ENCODE assay signal across 9 mouse cellular contexts in the genomic region with DNA sequence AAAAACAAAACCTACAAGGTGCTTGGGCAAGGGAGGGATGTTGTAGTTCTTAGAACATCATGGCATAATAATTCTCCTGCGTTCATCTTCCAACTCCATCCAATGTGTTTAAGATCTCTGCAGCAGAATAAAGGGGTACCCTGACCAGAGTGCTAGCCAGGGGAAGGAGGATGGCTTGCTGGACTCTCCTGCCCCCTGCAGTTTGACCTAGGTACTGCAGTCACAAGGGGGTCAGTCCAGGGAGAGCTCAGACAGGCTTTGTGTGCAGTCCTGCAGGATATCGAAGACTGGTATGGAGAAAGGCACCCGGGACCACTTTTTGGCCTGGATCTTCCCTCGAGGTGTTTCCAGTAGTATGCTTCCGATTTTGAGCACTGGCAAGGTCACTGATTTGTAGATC. TPM values are rescaled to one million over a fixed set of nuclear protein-coding genes. Genes with fewer than 3 reads are reported as not detected.
A peak's percentile ranks its signal among the peaks of the same experiment; 100 is the strongest.
DNase-seq lines count a peak whose midpoint lies in the region; ATAC-seq and TF ChIP-seq lines count a peak whose summit lies in the region.
"Had no signal": no experiment of that assay in that cellular context is flagged by ENCODE, and none has a peak within 500 bp of the region (broad histone marks: within the 10 kb centered on the region; RNA-seq: fewer than 3 reads in every experiment).

No protein-coding gene starts in this region.

- DNase-seq in forebrain, embryonic 11.5 days (ENCODE audit: low spot score) = peak; percentile 89
- peak; percentile 57 for DNase-seq in CD4-positive helper T cell, adult 2 months (ENCODE audit: low read depth, low spot score)
- peak; percentile 59 for DNase-seq in c-Kit-positive CD71-positive TER-119-positive erythroid progenitor cells, embryonic 14.5 days (ENCODE audit: low spot score)
- peak; percentile 78 for DNase-seq in gastrocnemius, postnatal 14 days
- peak; percentile 73 to 75 for DNase-seq in layer of hippocampus, postnatal 14 days (ENCODE audit: low spot score in 2 of 2)
- peak; percentile 73 for DNase-seq in midbrain, embryonic 14.5 days
- peak; percentile 81 for DNase-seq in stomach, postnatal 0 days (ENCODE audit: low spot score)

- peaks cover 10% of the 10 kb centered on the region; the same call in 1 of the 2 replicates for H3K27me3 ChIP-seq in forebrain, embryonic 11.5 days (ENCODE audit: control insufficient read depth, insufficient read depth, low read length)
- H3K27me3 ChIP-seq in forebrain, embryonic 12.5 days = peaks cover 39% of the 10 kb centered on the region
- H3K27me3 ChIP-seq in midbrain, embryonic 14.5 days (ENCODE audit: control insufficient read depth, insufficient read depth, low read length) = 0 out of 2 replicates have a peak, but pooled peaks cover 6% of the 10 kb centered on the region
- H3K27me3 ChIP-seq in stomach, postnatal 0 days (ENCODE audit: control insufficient read depth, insufficient read depth, low read length) = peaks cover 2% of the 10 kb centered on the region; the same call in 1 of the 2 replicates

- H3K4me1 ChIP-seq in forebrain, embryonic 11.5 days (replicated peaks; ENCODE audit: control insufficient read depth, insufficient read depth, low read length) = no peaks in the 10 kb centered on the region; the same call in 1 of the 2 replicates
- peaks cover 12% of the 10 kb centered on the region for H3K4me1 ChIP-seq in forebrain, embryonic 12.5 days
- H3K4me1 ChIP-seq in midbrain, embryonic 14.5 days (ENCODE audit: control insufficient read depth, insufficient read depth, low read length) = no peaks in the 10 kb centered on the region
- H3K4me1 ChIP-seq in stomach, postnatal 0 days (replicated peaks; ENCODE audit: control insufficient read depth, insufficient read depth) = no peaks in the 10 kb centered on the region

- H3K4me2 ChIP-seq in forebrain, embryonic 11.5 days (ENCODE audit: low read depth, low read length, severe bottlenecking) = no peak overlapping the region
- H3K4me2 ChIP-seq in forebrain, embryonic 12.5 days = no peak overlapping the region
- no peak overlapping the region for H3K4me2 ChIP-seq in midbrain, embryonic 14.5 days (ENCODE audit: low read length)
- no peak overlapping the region for H3K4me2 ChIP-seq in stomach, postnatal 0 days (replicated peaks; ENCODE audit: low read depth)

- WGBS in forebrain, embryonic 11.5 days = 44% methylated on average over 5 of the region's 5 CpGs
- WGBS in forebrain, embryonic 12.5 days = 34% methylated on average over 5 of the region's 5 CpGs
- 39% methylated on average over 5 of the region's 5 CpGs for WGBS in midbrain, embryonic 14.5 days
- 41% methylated on average over 5 of the region's 5 CpGs for WGBS in stomach, postnatal 0 days

- TF ChIP-seq EP300 in stomach, postnatal 0 days (optimal IDR thresholded peaks at IDR 0.05) = no peak

- no peak overlapping the region for H3K4me3 ChIP-seq in forebrain, embryonic 11.5 days (ENCODE audit: low read depth, low read length)
- no peak overlapping the region for H3K4me3 ChIP-seq in forebrain, embryonic 12.5 days (replicated peaks)
- no peak overlapping the region for H3K4me3 ChIP-seq in midbrain, embryonic 14.5 days (replicated peaks; ENCODE audit: low read depth, low read length)
- no peak overlapping the region for H3K4me3 ChIP-seq in stomach, postnatal 0 days (ENCODE audit: low read depth, low read length)

- ATAC-seq in forebrain, embryonic 11.5 days (replicated peaks; ENCODE audit: low FRiP score) = no peak
- no peak for ATAC-seq in forebrain, embryonic 12.5 days (ENCODE audit: low FRiP score)
- peak; percentile 53; the same call in 1 of the 2 replicates for ATAC-seq in midbrain, embryonic 14.5 days (ENCODE audit: low FRiP score, low TSS enrichment)
- ATAC-seq in stomach, postnatal 0 days (ENCODE audit: low FRiP score, low TSS enrichment) = no peak

- no peak overlapping the region for H3K27ac ChIP-seq in forebrain, embryonic 11.5 days (ENCODE audit: low read depth, low read length)
- H3K27ac ChIP-seq in forebrain, embryonic 12.5 days = no peak overlapping the region
- H3K27ac ChIP-seq in midbrain, embryonic 14.5 days (replicated peaks; ENCODE audit: low read depth, low read length) = no peak overlapping the region
- H3K27ac ChIP-seq in stomach, postnatal 0 days (replicated peaks) = no peak overlapping the region

- TF ChIP-seq CTCF in stomach, postnatal 0 days (IDR thresholded peaks at IDR 0.05; ENCODE audit: low read depth) = peak; percentile 96

- no peaks in the 10 kb centered on the region for H3K36me3 ChIP-seq in forebrain, embryonic 11.5 days (ENCODE audit: control insufficient read depth, insufficient read depth, low read length)
- H3K36me3 ChIP-seq in forebrain, embryonic 12.5 days (replicated peaks) = no peaks in the 10 kb centered on the region
- no peaks in the 10 kb centered on the region for H3K36me3 ChIP-seq in midbrain, embryonic 14.5 days (ENCODE audit: control insufficient read depth, insufficient read depth, low read length)
- no peaks in the 10 kb centered on the region for H3K36me3 ChIP-seq in stomach, postnatal 0 days (ENCODE audit: control insufficient read depth, insufficient read depth, low read length)

- no peak overlapping the region for H3K9ac ChIP-seq in forebrain, embryonic 11.5 days (ENCODE audit: low read length)
- H3K9ac ChIP-seq in forebrain, embryonic 12.5 days = no peak overlapping the region
- no peak overlapping the region for H3K9ac ChIP-seq in midbrain, embryonic 14.5 days (replicated peaks; ENCODE audit: low read length)
- no peak overlapping the region for H3K9ac ChIP-seq in stomach, postnatal 0 days (ENCODE audit: low read length)

- intact Hi-C loops in gastrocnemius, postnatal 14 days (cut with DNase I; ENCODE audit: low total_unique reads) = no loop called here

- no peaks in the 10 kb centered on the region for H3K9me3 ChIP-seq in forebrain, embryonic 11.5 days (ENCODE audit: control insufficient read depth, low read length)
- no peaks in the 10 kb centered on the region for H3K9me3 ChIP-seq in forebrain, embryonic 12.5 days
- no peaks in the 10 kb centered on the region for H3K9me3 ChIP-seq in midbrain, embryonic 14.5 days (ENCODE audit: control insufficient read depth, low read length)
- no peaks in the 10 kb centered on the region for H3K9me3 ChIP-seq in stomach, postnatal 0 days (ENCODE audit: control insufficient read depth, low read length)

RNA-seq across cellular contexts. Expression of a gene that starts 2.7 kb away (rescaled TPM):
- polyA plus RNA-seq in forebrain, embryonic 11.5 days (2014; fragmentation: Nextera tagmentation; extraction: Ambion mirVana) = 0.16 TPM in 1 of 2 replicates, not detected in the other
- polyA plus RNA-seq in forebrain, embryonic 12.5 days (2016; fragmentation: Nextera tagmentation; extraction: Ambion mirVana) = 0.12 and 0.61 TPM in 2 replicates
- total RNA-seq in gastrocnemius, postnatal 14 days (2021) = 1 to 10 TPM in 1 of 2 experiments, under 1 TPM in 1; 0.62 to 1.5 TPM
- 1 to 10 TPM in 1 of 2 experiments, under 1 TPM in 1; 0.17 to 1.2 TPM for total RNA-seq in layer of hippocampus, postnatal 14 days (2021)
- 0.41 and 0.49 TPM in 2 replicates for polyA plus RNA-seq in midbrain, embryonic 14.5 days (2014; fragmentation: Nextera tagmentation; extraction: Ambion mirVana)
- 0.18 and 0.34 TPM in 2 replicates for polyA plus RNA-seq in stomach, postnatal 0 days (2015; fragmentation: Nextera tagmentation; extraction: Ambion mirVana)

RNA-seq across cellular contexts. Expression of a gene that starts 9.1 kb away (rescaled TPM):
- polyA plus RNA-seq in forebrain, embryonic 11.5 days (2014; fragmentation: Nextera tagmentation; extraction: Ambion mirVana) = 3.1 and 4.3 TPM in 2 replicates
- polyA plus RNA-seq in forebrain, embryonic 12.5 days (2016; fragmentation: Nextera tagmentation; extraction: Ambion mirVana) = 2.1 and 2.6 TPM in 2 replicates
- under 1 TPM; 0.35 to 0.39 TPM for total RNA-seq in gastrocnemius, postnatal 14 days (2021)
- 1 to 10 TPM in 1 of 2 experiments, under 1 TPM in 1; 0.93 to 1.4 TPM for total RNA-seq in layer of hippocampus, postnatal 14 days (2021)
- polyA plus RNA-seq in midbrain, embryonic 14.5 days (2014; fragmentation: Nextera tagmentation; extraction: Ambion mirVana) = 2.0 and 2.1 TPM in 2 replicates
- 2.6 and 2.9 TPM in 2 replicates for polyA plus RNA-seq in stomach, postnatal 0 days (2015; fragmentation: Nextera tagmentation; extraction: Ambion mirVana)

RNA-seq across cellular contexts. Expression of a gene that starts 17.3 kb away (rescaled TPM):
- 80.7 and 82.0 TPM in 2 replicates for polyA plus RNA-seq in forebrain, embryonic 11.5 days (2014; fragmentation: Nextera tagmentation; extraction: Ambion mirVana)
- 65.2 and 65.7 TPM in 2 replicates for polyA plus RNA-seq in forebrain, embryonic 12.5 days (2016; fragmentation: Nextera tagmentation; extraction: Ambion mirVana)
- 10 to 100 TPM; 11.2 to 12.5 TPM for total RNA-seq in gastrocnemius, postnatal 14 days (2021)
- total RNA-seq in layer of hippocampus, postnatal 14 days (2021) = 10 to 100 TPM; 54.5 to 59.7 TPM
- polyA plus RNA-seq in midbrain, embryonic 14.5 days (2014; fragmentation: Nextera tagmentation; extraction: Ambion mirVana) = 50.0 and 53.7 TPM in 2 replicates
- polyA plus RNA-seq in stomach, postnatal 0 days (2015; fragmentation: Nextera tagmentation; extraction: Ambion mirVana) = 24.6 and 27.2 TPM in 2 replicates

RNA-seq across cellular contexts. Expression of a gene that starts 18.7 kb away (rescaled TPM):
- polyA plus RNA-seq in forebrain, embryonic 11.5 days (2014; fragmentation: Nextera tagmentation; extraction: Ambion mirVana) = 0.36 and 0.45 TPM in 2 replicates
- polyA plus RNA-seq in forebrain, embryonic 12.5 days (2016; fragmentation: Nextera tagmentation; extraction: Ambion mirVana) = 0.52 TPM in 1 of 2 replicates, not detected in the other
- not detected for total RNA-seq in gastrocnemius, postnatal 14 days (2021)
- not detected for total RNA-seq in layer of hippocampus, postnatal 14 days (2021)
- 0.70 TPM in 1 of 2 replicates, not detected in the other for polyA plus RNA-seq in midbrain, embryonic 14.5 days (2014; fragmentation: Nextera tagmentation; extraction: Ambion mirVana)
- polyA plus RNA-seq in stomach, postnatal 0 days (2015; fragmentation: Nextera tagmentation; extraction: Ambion mirVana) = 0.13 and 0.22 TPM in 2 replicates
- total RNA-seq: left cerebral cortex, postnatal 10 days had no signal

RNA-seq across cellular contexts. Expression of a gene that starts 43.1 kb away (rescaled TPM):
- polyA plus RNA-seq in forebrain, embryonic 11.5 days (2014; fragmentation: Nextera tagmentation; extraction: Ambion mirVana) = 39.4 and 50.5 TPM in 2 replicates
- 18.2 and 25.2 TPM in 2 replicates for polyA plus RNA-seq in forebrain, embryonic 12.5 days (2016; fragmentation: Nextera tagmentation; extraction: Ambion mirVana)
- 10 to 100 TPM; 49.1 to 49.4 TPM for total RNA-seq in gastrocnemius, postnatal 14 days (2021)
- 100 to 1,000 TPM; 145 to 150 TPM for total RNA-seq in layer of hippocampus, postnatal 14 days (2021)
- polyA plus RNA-seq in midbrain, embryonic 14.5 days (2014; fragmentation: Nextera tagmentation; extraction: Ambion mirVana) = 86.8 and 156 TPM in 2 replicates
- polyA plus RNA-seq in stomach, postnatal 0 days (2015; fragmentation: Nextera tagmentation; extraction: Ambion mirVana) = 18.4 and 22.0 TPM in 2 replicates
